Mouse (Mus musculus): Measurements from ENCODE around the gene Ica1l. TPM values are rescaled to one million over a fixed set of nuclear protein-coding genes. Genes with fewer than 3 reads are reported as not detected.

Gene Ica1l
- polyA plus RNA-seq, 2 experiments: 1.7 to 2.3 TPM

GRCm38 (mm10) chr1:60017031-60017469 lies 25.9 kb downstream of the Ica1l start:
- H3K27ac ChIP-seq (replicated peaks; ENCODE audit: low read depth, low read length): no peak overlapping the region
- DNase-seq (ENCODE audit: low spot score): no peak
- H3K9me3 ChIP-seq (ENCODE audit: control insufficient read depth, low read length): no peaks in the 10 kb centered on the region
- no peak overlapping the region for H3K9ac ChIP-seq (ENCODE audit: low read depth, low read length, severe bottlenecking)
- no peak for TF ChIP-seq POLR2A (IDR thresholded peaks at IDR 0.05; ENCODE audit: borderline replicate concordance, extremely low read depth, insufficient read depth, insufficient read length)
- H3K27me3 ChIP-seq (ENCODE audit: control insufficient read depth, insufficient read depth, low read length): no peaks in the 10 kb centered on the region
- no peak for ATAC-seq (ENCODE audit: low FRiP score, low read depth)
- no peak overlapping the region for H3K4me3 ChIP-seq (replicated peaks; ENCODE audit: low read length)
- no peaks in the 10 kb centered on the region for H3K4me1 ChIP-seq (ENCODE audit: control insufficient read depth, insufficient read depth, low read length)
- H3K36me3 ChIP-seq (ENCODE audit: control insufficient read depth, insufficient read depth, low read length): no peaks in the 10 kb centered on the region
- H3K4me2 ChIP-seq (replicated peaks; ENCODE audit: low read depth, low read length, severe bottlenecking): no peak overlapping the region
- WGBS: 82% methylated on average over 1 of the region's 1 CpGs

GRCm38 (mm10) chr1:60016136-60016611 lies 26.8 kb downstream of the Ica1l start:
- no peak for TF ChIP-seq POLR2A (IDR thresholded peaks at IDR 0.05; ENCODE audit: borderline replicate concordance, extremely low read depth, insufficient read depth, insufficient read length)
- H3K36me3 ChIP-seq (ENCODE audit: control insufficient read depth, insufficient read depth, low read length): no peaks in the 10 kb centered on the region
- H3K27me3 ChIP-seq (ENCODE audit: control insufficient read depth, insufficient read depth, low read length): no peaks in the 10 kb centered on the region
- no peak overlapping the region for H3K4me3 ChIP-seq (replicated peaks; ENCODE audit: low read length)
- no peaks in the 10 kb centered on the region for H3K9me3 ChIP-seq (ENCODE audit: control insufficient read depth, low read length)
- no peak overlapping the region for H3K4me2 ChIP-seq (replicated peaks; ENCODE audit: low read depth, low read length, severe bottlenecking)
- ATAC-seq (ENCODE audit: low FRiP score, low read depth): no peak
- no peak for DNase-seq (ENCODE audit: low spot score)
- no peaks in the 10 kb centered on the region for H3K4me1 ChIP-seq (ENCODE audit: control insufficient read depth, insufficient read depth, low read length)
- WGBS: 61% methylated on average over 5 of the region's 5 CpGs
- no peak overlapping the region for H3K9ac ChIP-seq (ENCODE audit: low read depth, low read length, severe bottlenecking)
- H3K27ac ChIP-seq (replicated peaks; ENCODE audit: low read depth, low read length): no peak overlapping the region

DNA sequence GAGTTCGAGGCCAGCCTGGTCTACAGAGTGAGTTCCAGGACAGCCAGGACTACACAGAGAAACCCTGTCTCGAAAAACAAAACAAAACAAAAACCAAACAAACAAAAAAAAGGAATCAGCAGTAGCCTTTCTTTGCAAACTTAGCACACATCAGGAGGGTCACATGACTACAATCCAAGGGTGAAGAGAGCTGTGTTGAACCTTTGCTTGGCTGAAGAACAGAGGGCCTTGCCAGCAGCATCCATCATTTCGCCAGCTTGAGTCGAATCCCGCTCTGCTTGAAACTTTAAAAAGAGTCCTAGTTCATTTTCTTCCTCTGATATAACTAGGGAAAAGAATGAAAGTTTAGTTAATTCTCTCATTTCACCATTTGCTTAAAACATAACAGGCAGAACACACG lies 27.5 kb downstream of the Ica1l start:
- DNase-seq (ENCODE audit: low spot score): no peak
- TF ChIP-seq POLR2A (IDR thresholded peaks at IDR 0.05; ENCODE audit: borderline replicate concordance, extremely low read depth, insufficient read depth, insufficient read length): no peak
- no peak for ATAC-seq (ENCODE audit: low FRiP score, low read depth)
- H3K9ac ChIP-seq (ENCODE audit: low read depth, low read length, severe bottlenecking): no peak overlapping the region
- no peaks in the 10 kb centered on the region for H3K4me1 ChIP-seq (ENCODE audit: control insufficient read depth, insufficient read depth, low read length)
- no peak overlapping the region for H3K27ac ChIP-seq (replicated peaks; ENCODE audit: low read depth, low read length)
- WGBS: 89% methylated on average over 6 of the region's 6 CpGs
- no peaks in the 10 kb centered on the region for H3K27me3 ChIP-seq (ENCODE audit: control insufficient read depth, insufficient read depth, low read length)
- no peak overlapping the region for H3K4me3 ChIP-seq (replicated peaks; ENCODE audit: low read length)
- no peaks in the 10 kb centered on the region for H3K9me3 ChIP-seq (ENCODE audit: control insufficient read depth, low read length)
- no peaks in the 10 kb centered on the region for H3K36me3 ChIP-seq (ENCODE audit: control insufficient read depth, insufficient read depth, low read length)
- no peak overlapping the region for H3K4me2 ChIP-seq (replicated peaks; ENCODE audit: low read depth, low read length, severe bottlenecking)

DNA sequence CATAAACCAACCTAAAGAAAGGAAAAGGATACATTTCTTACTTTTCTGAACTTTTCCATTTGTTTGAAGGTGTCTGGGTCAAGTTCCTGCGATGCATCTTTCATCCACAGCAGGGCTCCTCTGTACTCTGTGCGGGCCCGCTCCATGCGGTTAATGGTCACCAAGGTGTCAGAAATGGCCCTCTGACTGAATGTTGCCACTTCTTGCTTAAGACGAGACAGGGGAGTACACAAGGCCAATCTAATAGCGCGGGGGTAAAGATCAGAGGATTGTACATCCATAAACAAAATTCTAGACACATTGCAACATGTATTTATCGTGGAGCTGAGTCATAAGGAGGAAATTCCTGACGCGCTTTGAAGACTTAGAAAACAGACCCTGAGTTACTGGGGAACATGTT lies 29.2 kb downstream of the Ica1l start:
- ATAC-seq (ENCODE audit: low FRiP score, low read depth) (no peak), DNase-seq (ENCODE audit: low spot score) (no peak)
- Histone ChIP-seq H3K4me2 (replicated peaks; ENCODE audit: low read depth, low read length, severe bottlenecking) (no peak overlapping the region), H3K27me3 (ENCODE audit: control insufficient read depth, insufficient read depth, low read length) (no peaks in the 10 kb centered on the region), H3K9me3 (ENCODE audit: control insufficient read depth, low read length) (no peaks in the 10 kb centered on the region), H3K4me1 (ENCODE audit: control insufficient read depth, insufficient read depth, low read length) (no peaks in the 10 kb centered on the region), H3K27ac (replicated peaks; ENCODE audit: low read depth, low read length) (no peak overlapping the region), H3K4me3 (replicated peaks; ENCODE audit: low read length) (no peak overlapping the region), H3K9ac (ENCODE audit: low read depth, low read length, severe bottlenecking) (no peak overlapping the region), H3K36me3 (ENCODE audit: control insufficient read depth, insufficient read depth, low read length) (no peaks in the 10 kb centered on the region)
- 85% methylated on average over 10 of the region's 10 CpGs for WGBS
- TF ChIP-seq POLR2A (IDR thresholded peaks at IDR 0.05; ENCODE audit: borderline replicate concordance, extremely low read depth, insufficient read depth, insufficient read length): no peak

- DNase-seq (ENCODE audit: low spot score) (no peak), ATAC-seq (ENCODE audit: low FRiP score, low read depth) (no peak)
- no peaks in the 10 kb centered on the region for H3K36me3 ChIP-seq (ENCODE audit: control insufficient read depth, insufficient read depth, low read length)
- H3K27ac ChIP-seq (replicated peaks; ENCODE audit: low read depth, low read length): no peak overlapping the region
- H3K4me3 ChIP-seq (replicated peaks; ENCODE audit: low read length): no peak overlapping the region
- no peak for TF ChIP-seq POLR2A (IDR thresholded peaks at IDR 0.05; ENCODE audit: borderline replicate concordance, extremely low read depth, insufficient read depth, insufficient read length)
- no peaks in the 10 kb centered on the region for H3K9me3 ChIP-seq (ENCODE audit: control insufficient read depth, low read length)
- no peak overlapping the region for H3K4me2 ChIP-seq (replicated peaks; ENCODE audit: low read depth, low read length, severe bottlenecking)
- WGBS: 86% methylated on average over 2 of the region's 2 CpGs
- H3K4me1 ChIP-seq (ENCODE audit: control insufficient read depth, insufficient read depth, low read length): no peaks in the 10 kb centered on the region
- no peak overlapping the region for H3K9ac ChIP-seq (ENCODE audit: low read depth, low read length, severe bottlenecking)
- no peaks in the 10 kb centered on the region for H3K27me3 ChIP-seq (ENCODE audit: control insufficient read depth, insufficient read depth, low read length)
Observed at GRCm38 (mm10) chr1:60008743-60009142, 34.2 kb downstream of the Ica1l start.

DNA sequence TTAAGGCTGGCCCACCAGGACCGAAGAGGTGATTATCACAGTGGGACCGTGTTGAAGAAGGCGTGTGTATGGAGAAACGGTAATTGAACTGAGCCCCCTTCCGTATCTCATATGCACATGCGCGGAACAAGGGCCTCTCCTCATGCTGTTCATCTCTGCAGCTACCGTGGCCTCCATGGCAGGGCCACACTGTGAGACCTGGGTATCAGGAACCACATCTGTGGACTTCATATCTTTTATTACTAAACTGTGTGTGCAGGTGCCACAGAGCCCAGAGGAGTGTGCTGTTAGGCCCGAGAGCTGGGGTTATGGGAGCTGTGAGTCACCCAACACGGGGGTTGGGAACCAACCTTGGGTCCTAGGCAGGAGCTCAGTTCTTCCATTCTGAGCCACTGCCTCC lies 35.6 kb downstream of the Ica1l start:
- Histone ChIP-seq H3K4me1 (ENCODE audit: control insufficient read depth, insufficient read depth, low read length) (no peaks in the 10 kb centered on the region), H3K4me2 (replicated peaks; ENCODE audit: low read depth, low read length, severe bottlenecking) (no peak overlapping the region), H3K9me3 (ENCODE audit: control insufficient read depth, low read length) (no peaks in the 10 kb centered on the region), H3K4me3 (replicated peaks; ENCODE audit: low read length) (no peak overlapping the region), H3K36me3 (ENCODE audit: control insufficient read depth, insufficient read depth, low read length) (no peaks in the 10 kb centered on the region), H3K9ac (ENCODE audit: low read depth, low read length, severe bottlenecking) (no peak overlapping the region), H3K27ac (replicated peaks; ENCODE audit: low read depth, low read length) (no peak overlapping the region), H3K27me3 (ENCODE audit: control insufficient read depth, insufficient read depth, low read length) (no peaks in the 10 kb centered on the region)
- DNase-seq (ENCODE audit: low spot score) (no peak), ATAC-seq (ENCODE audit: low FRiP score, low read depth) (no peak)
- no peak for TF ChIP-seq POLR2A (IDR thresholded peaks at IDR 0.05; ENCODE audit: borderline replicate concordance, extremely low read depth, insufficient read depth, insufficient read length)
- 86% methylated on average over 10 of the region's 10 CpGs for WGBS
